Mouse (Mus musculus) spleen, adult 2 months (tissue): ENCODE results near the gene Pdxp. TPM values are rescaled to one million over a fixed set of nuclear protein-coding genes. Genes with fewer than 3 reads are reported as not detected.
A peak's percentile ranks its signal among the peaks of the same experiment; 100 is the strongest.

Source experiments
- DNase-seq, 2 experiments: peaks; one replicate each; pipeline versions ENCODE4 v3.0.0 to v3.0.0-alpha.2; 2012 to 2021; ENCODE audit warnings: low spot score in 2 of 2, low read depth in 1 of 2
- H3K27ac ChIP-seq: fragments of 200-500 bp; 2 replicates; pipeline ENCODE4 v1.5.1; 2012; ENCODE audit warnings: low read length, inconsistent platforms; ENCODE audit not compliant: insufficient read depth
- H3K27me3 ChIP-seq: fragments of 200-500 bp; 2 replicates; pipeline ENCODE4 v1.6.1; 2012; ENCODE audit warnings: mild to moderate bottlenecking, moderate library complexity, low read length, inconsistent platforms; ENCODE audit not compliant: control insufficient read depth, insufficient read depth
- H3K36me3 ChIP-seq: fragments of 200-500 bp; 2 replicates; pipeline ENCODE4 v1.6.1; 2012; ENCODE audit warnings: mild to moderate bottlenecking, low read length, inconsistent platforms; ENCODE audit not compliant: control insufficient read depth, insufficient read depth
- H3K4me1 ChIP-seq: fragments of 200-500 bp; 2 replicates; pipeline ENCODE4 v1.6.1; 2011; ENCODE audit warnings: inconsistent platforms; ENCODE audit not compliant: control insufficient read depth, insufficient read depth, insufficient read length
- H3K4me3 ChIP-seq: fragments of 200-500 bp; 2 replicates; pipeline ENCODE4 v1.5.1; 2011; ENCODE audit warnings: mild to moderate bottlenecking, inconsistent platforms; ENCODE audit not compliant: insufficient read depth, insufficient read length; ENCODE audit errors: extremely low read depth
- CTCF ChIP-seq: fragments of 200-500 bp; IDR thresholded peaks from 2 replicates; pipeline ENCODE4 v1.5.1; 2011; ENCODE audit warnings: mild to moderate bottlenecking, inconsistent platforms; ENCODE audit not compliant: insufficient read depth, insufficient read length, insufficient replicate concordance; ENCODE audit errors: extremely low read depth
- POLR2A ChIP-seq: fragments of 200-500 bp; IDR thresholded peaks from 2 replicates; pipeline ENCODE4 v1.6.1; 2011; ENCODE audit warnings: low read depth, low read length, inconsistent platforms
- WGBS: fragments of 180-500 bp; shearing (Covaris S2); methylation state at CpG from one replicate; pipeline ENCODE4 v1.1.7; 2018; 5-methylcytosine and 5-hydroxymethylcytosine counted together
- polyA plus RNA-seq: library from polyadenylated mRNA; depleted of rRNA; stranded (reverse); fragments of >200 nt; gene quantifications from 2 replicates; pipeline ENCODE4 v1.2.3, GENCODE M21; 2012

The Pdxp gene
- polyA plus RNA-seq, 1 experiment, result 13.1 TPM

GRCm38 (mm10) chr15:78908982-78909381, 4.7 kb upstream of the Pdxp start:
- DNase-seq, result no peak
- peaks cover 2% of the 10 kb centered on the region for H3K4me1 ChIP-seq
- no peaks in the 10 kb centered on the region for H3K27me3 ChIP-seq
- peaks cover 42% of the 10 kb centered on the region for H3K36me3 ChIP-seq
- TF ChIP-seq POLR2A, result no peak
- no peak for TF ChIP-seq CTCF
- no peak overlapping the region for H3K4me3 ChIP-seq
- no peak overlapping the region for H3K27ac ChIP-seq
- WGBS, result 85% methylated on average over 8 of the region's 8 CpGs

- TF ChIP-seq POLR2A (no peak), CTCF (peak; percentile 42; the same call in 1 of the 2 replicates)
- no peak overlapping the region for H3K27ac ChIP-seq
- peak in 1 of 2 experiments; percentile 55 for DNase-seq
- H3K36me3 ChIP-seq, result peaks cover 18% of the 10 kb centered on the region
- H3K4me1 ChIP-seq, result peaks cover 6% of the 10 kb centered on the region
- no peak overlapping the region for H3K4me3 ChIP-seq
- H3K27me3 ChIP-seq, result no peaks in the 10 kb centered on the region
- 51% methylated on average over 9 of the region's 9 CpGs for WGBS
These were observed 1.7 kb upstream of the Pdxp start for GRCm38 (mm10) chr15:78912040-78912439.

- WGBS, result 2% methylated on average over 87 of the region's 87 CpGs
- Histone ChIP-seq H3K27me3 (no peaks in the 10 kb centered on the region), H3K36me3 (peaks cover 8% of the 10 kb centered on the region), H3K27ac (peak overlapping the region; percentile 50), H3K4me1 (peaks cover 6% of the 10 kb centered on the region), H3K4me3 (peak overlapping the region; percentile 63)
- TF ChIP-seq CTCF, result no peak
- TF ChIP-seq POLR2A, result no peak
- no peak for DNase-seq
These were observed 538 bp downstream of the Pdxp start for GRCm38 (mm10) chr15:78914091-78914822.

- 48% methylated on average over 8 of the region's 8 CpGs for WGBS
- H3K36me3 ChIP-seq, result peaks cover 7% of the 10 kb centered on the region
- peak overlapping the region; percentile 63; the same call in 1 of the 2 replicates for H3K4me3 ChIP-seq
- H3K27ac ChIP-seq, result no peak overlapping the region
- peaks cover 6% of the 10 kb centered on the region for H3K4me1 ChIP-seq
- H3K27me3 ChIP-seq, result no peaks in the 10 kb centered on the region
- TF ChIP-seq POLR2A, result no peak
- no peak for DNase-seq
These were observed 1.3 kb downstream of the Pdxp start for GRCm38 (mm10) chr15:78914823-78915659.

GRCm38 (mm10) chr15:78915660-78916017, 1.9 kb downstream of the Pdxp start:
- Histone ChIP-seq H3K36me3 (peaks cover 6% of the 10 kb centered on the region), H3K27ac (no peak overlapping the region), H3K27me3 (no peaks in the 10 kb centered on the region), H3K4me1 (peaks cover 6% of the 10 kb centered on the region), H3K4me3 (no peak overlapping the region)
- TF ChIP-seq CTCF, result peak; percentile 96; the same call in 1 of the 2 replicates
- no peak for TF ChIP-seq POLR2A
- 8% methylated on average over 8 of the region's 8 CpGs for WGBS
- DNase-seq, result peak; percentile 74 to 76

- H3K4me1 ChIP-seq, result peaks cover 6% of the 10 kb centered on the region
- peaks cover 3% of the 10 kb centered on the region for H3K36me3 ChIP-seq
- H3K27ac ChIP-seq, result no peak overlapping the region
- H3K27me3 ChIP-seq, result no peaks in the 10 kb centered on the region
- H3K4me3 ChIP-seq, result no peak overlapping the region
- WGBS, result 86% methylated on average over 12 of the region's 12 CpGs
- no peak for DNase-seq
- TF ChIP-seq POLR2A, result no peak
- TF ChIP-seq CTCF, result no peak
These were observed 2.5 kb downstream of the Pdxp start for GRCm38 (mm10) chr15:78916052-78916826.
